Mouse (Mus musculus) neutrophil, adult 5-6 weeks (primary cell): Measurements from ENCODE around the gene Aco1. TPM values are rescaled to one million over a fixed set of nuclear protein-coding genes. Genes with fewer than 3 reads are reported as not detected.
"Not testable (repeated sequence)": the region's sequence is repeated elsewhere in the genome, so short reads cannot be mapped to it uniquely, and the experiment has no call there.

Source experiments
- ATAC-seq: fragments of 151-379, 151-347 bp; 2 replicates; pipeline ENCODE4 v1.8.0; 2017; ENCODE audit warnings: mild to moderate bottlenecking, moderate TSS enrichment; ENCODE audit not compliant: insufficient number of reproducible peaks, poor library complexity, low FRiP score, severe bottlenecking; ENCODE audit errors: extremely low read depth
- total RNA-seq: library from RNA; stranded (forward); fragments of 200-1000 nt; gene quantifications from 2 replicates; pipeline ENCODE4 v1.2.3, GENCODE M21; 2017

Aco1 gene
- 8.3 and 12.9 TPM in 2 replicates for total RNA-seq

GRCm38 (mm10) chr4:40142743-40143532 lies at the start of gene Aco1:
Aco1 (plus strand) TSS chr4:40143081.
- peak; percentile 88 for ATAC-seq

- no peak for ATAC-seq
Observed at GRCm38 (mm10) chr4:40094974-40095373, 47.9 kb upstream of the Aco1 start.

- no peak for ATAC-seq
Observed at GRCm38 (mm10) chr4:40102996-40103395, 39.9 kb upstream of the Aco1 start.

- no peak for ATAC-seq
Observed at GRCm38 (mm10) chr4:40106004-40106536, 36.8 kb upstream of the Aco1 start.

- no peak for ATAC-seq
Observed at GRCm38 (mm10) chr4:40108030-40108429, 34.9 kb upstream of the Aco1 start.

GRCm38 (mm10) chr4:40113173-40113572 lies 29.7 kb upstream of the Aco1 start:
- no peak for ATAC-seq

- no peak for ATAC-seq
Observed at GRCm38 (mm10) chr4:40121221-40121620, 21.7 kb upstream of the Aco1 start.

- not testable (repeated sequence) for ATAC-seq
Observed at GRCm38 (mm10) chr4:40122291-40122690, 20.6 kb upstream of the Aco1 start.

- peak; percentile 88 for ATAC-seq
Observed at GRCm38 (mm10) chr4:40134468-40135102, 8.3 kb upstream of the Aco1 start.

- no peak for ATAC-seq
Observed at GRCm38 (mm10) chr4:40136519-40136918, 6.4 kb upstream of the Aco1 start.

- no peak for ATAC-seq
Observed at GRCm38 (mm10) chr4:40139663-40140255, 3.1 kb upstream of the Aco1 start.

GRCm38 (mm10) chr4:40143533-40143871 lies 621 bp downstream of the Aco1 start:
- ATAC-seq: no peak

GRCm38 (mm10) chr4:40144543-40144942 lies 1.7 kb downstream of the Aco1 start:
- no peak for ATAC-seq

GRCm38 (mm10) chr4:40144981-40145380 lies 2.1 kb downstream of the Aco1 start:
- no peak for ATAC-seq

- ATAC-seq: no peak
Observed at GRCm38 (mm10) chr4:40148281-40148680, 5.4 kb downstream of the Aco1 start.

- ATAC-seq: no peak
Observed at GRCm38 (mm10) chr4:40150046-40150445, 7.2 kb downstream of the Aco1 start.

- ATAC-seq: no peak
Observed at GRCm38 (mm10) chr4:40152771-40153170, 9.9 kb downstream of the Aco1 start.

GRCm38 (mm10) chr4:40153500-40153899 lies 10.6 kb downstream of the Aco1 start:
- no peak for ATAC-seq

- no peak for ATAC-seq
Observed at GRCm38 (mm10) chr4:40154751-40155150, 11.9 kb downstream of the Aco1 start.

GRCm38 (mm10) chr4:40155467-40155999 lies 12.7 kb downstream of the Aco1 start:
- no peak for ATAC-seq
